Mouse (Mus musculus) testis, adult 2 months (tissue): ENCODE measurements around the gene Mecr. TPM values are rescaled to one million over a fixed set of nuclear protein-coding genes. Genes with fewer than 3 reads are reported as not detected.

Experiments used
- H3K27ac ChIP-seq: fragments of 200-500 bp; 2 replicates; pipeline ENCODE4 v1.5.1; 2012; ENCODE audit warnings: low read depth, low read length; ENCODE audit not compliant: control insufficient read depth, insufficient read depth
- H3K27me3 ChIP-seq: fragments of 200-500 bp; 2 replicates; pipeline ENCODE4 v1.6.1; 2012; ENCODE audit warnings: mild to moderate bottlenecking, low read length, moderate library complexity; ENCODE audit not compliant: control insufficient read depth, insufficient read depth
- H3K36me3 ChIP-seq: fragments of 200-500 bp; 2 replicates; pipeline ENCODE4 v1.6.1; 2012; ENCODE audit warnings: mild to moderate bottlenecking, low read length; ENCODE audit not compliant: control insufficient read depth, insufficient read depth
- H3K4me1 ChIP-seq: fragments of 200-500 bp; 2 replicates; pipeline ENCODE4 v1.6.1; 2012; ENCODE audit warnings: low read length; ENCODE audit not compliant: control insufficient read depth, insufficient read depth
- H3K4me3 ChIP-seq: fragments of 200-500 bp; 2 replicates; pipeline ENCODE4 v1.5.1; 2012; ENCODE audit warnings: low read depth, mild to moderate bottlenecking, low read length, moderate library complexity, mixed read lengths; ENCODE audit not compliant: control insufficient read depth
- CTCF ChIP-seq: fragments of 200-500 bp; IDR thresholded peaks from 2 replicates; pipeline ENCODE4 v1.5.1; 2012; ENCODE audit warnings: low read depth, mild to moderate bottlenecking, inconsistent platforms, low read length, moderate library complexity; ENCODE audit not compliant: control insufficient read depth, insufficient read depth, insufficient replicate concordance
- POLR2A ChIP-seq: fragments of 200-500 bp; IDR thresholded peaks from 2 replicates; pipeline ENCODE4 v1.6.1; 2012; ENCODE audit warnings: low read depth, mild to moderate bottlenecking, inconsistent platforms, low read length, moderate library complexity; ENCODE audit not compliant: control insufficient read depth
- polyA plus RNA-seq: library from polyadenylated mRNA; depleted of rRNA; stranded (reverse); fragments of >200 nt; gene quantifications from 2 replicates; pipeline ENCODE4 v1.2.3, GENCODE M21; 2012

The Mecr gene
- polyA plus RNA-seq, 1 experiment: 19.3 TPM

GRCm38 (mm10) chr4:131854950-131855349 lies 11.7 kb downstream of the Mecr start:
- no peak for TF ChIP-seq CTCF
- no peak overlapping the region for H3K4me3 ChIP-seq
- no peaks in the 10 kb centered on the region for H3K36me3 ChIP-seq
- no peak overlapping the region for H3K27ac ChIP-seq
- H3K27me3 ChIP-seq: no peaks in the 10 kb centered on the region
- no peaks in the 10 kb centered on the region for H3K4me1 ChIP-seq

DNA sequence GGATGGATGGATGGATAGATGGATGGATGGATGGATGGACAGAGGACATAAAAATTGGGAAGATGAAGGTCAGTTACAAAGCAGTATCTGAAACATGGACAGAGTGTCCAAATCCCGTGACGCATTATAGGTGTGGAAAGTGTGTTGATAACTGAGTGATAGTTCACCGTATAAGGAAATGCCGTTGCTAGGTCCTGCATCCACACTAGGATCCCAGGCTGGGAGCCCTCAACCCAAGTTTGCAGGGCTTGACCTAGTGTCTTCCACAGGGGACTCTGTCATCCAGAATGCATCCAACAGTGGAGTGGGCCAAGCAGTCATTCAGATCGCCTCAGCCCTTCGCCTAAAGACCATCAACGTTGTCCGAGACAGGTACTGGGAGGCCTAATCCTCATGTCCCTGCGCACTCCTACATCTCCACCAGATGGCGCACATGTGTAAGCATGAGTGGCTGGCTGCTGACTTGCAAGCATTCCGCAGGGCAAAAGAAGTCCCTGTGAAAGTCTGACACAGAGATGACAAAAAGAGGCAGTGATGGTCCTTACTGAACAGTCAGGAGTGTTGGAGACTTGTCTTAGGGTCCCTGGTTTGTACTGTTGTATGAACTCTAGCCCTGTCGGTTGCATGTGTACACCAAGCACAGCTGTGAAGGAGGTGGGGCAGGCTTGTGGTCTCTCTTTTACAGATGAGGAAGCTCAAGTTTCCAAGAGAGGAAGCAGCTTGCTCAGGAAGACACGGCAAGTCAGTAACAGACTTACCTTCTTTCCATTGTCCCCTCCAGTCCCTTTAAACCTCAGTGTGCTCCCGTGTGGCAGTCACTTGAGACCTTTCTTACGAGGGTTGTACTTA lies 17.4 kb downstream of the Mecr start:
- H3K36me3 ChIP-seq: no peaks in the 10 kb centered on the region
- TF ChIP-seq CTCF (peak; percentile 88; the same call in 1 of the 2 replicates), POLR2A (no peak)

GRCm38 (mm10) chr4:131861341-131861739 lies 18.1 kb downstream of the Mecr start:
- Histone ChIP-seq H3K4me1 (no peaks in the 10 kb centered on the region), H3K36me3 (no peaks in the 10 kb centered on the region), H3K27ac (no peak overlapping the region), H3K27me3 (no peaks in the 10 kb centered on the region), H3K4me3 (no peak overlapping the region)
- TF ChIP-seq CTCF (no peak), POLR2A (no peak)

More for the DNA sequence above, 17.4 kb downstream of the Mecr start:
- no peak overlapping the region for H3K27ac ChIP-seq
- no peaks in the 10 kb centered on the region for H3K4me1 ChIP-seq
- no peak overlapping the region for H3K4me3 ChIP-seq
- no peaks in the 10 kb centered on the region for H3K27me3 ChIP-seq

DNA sequence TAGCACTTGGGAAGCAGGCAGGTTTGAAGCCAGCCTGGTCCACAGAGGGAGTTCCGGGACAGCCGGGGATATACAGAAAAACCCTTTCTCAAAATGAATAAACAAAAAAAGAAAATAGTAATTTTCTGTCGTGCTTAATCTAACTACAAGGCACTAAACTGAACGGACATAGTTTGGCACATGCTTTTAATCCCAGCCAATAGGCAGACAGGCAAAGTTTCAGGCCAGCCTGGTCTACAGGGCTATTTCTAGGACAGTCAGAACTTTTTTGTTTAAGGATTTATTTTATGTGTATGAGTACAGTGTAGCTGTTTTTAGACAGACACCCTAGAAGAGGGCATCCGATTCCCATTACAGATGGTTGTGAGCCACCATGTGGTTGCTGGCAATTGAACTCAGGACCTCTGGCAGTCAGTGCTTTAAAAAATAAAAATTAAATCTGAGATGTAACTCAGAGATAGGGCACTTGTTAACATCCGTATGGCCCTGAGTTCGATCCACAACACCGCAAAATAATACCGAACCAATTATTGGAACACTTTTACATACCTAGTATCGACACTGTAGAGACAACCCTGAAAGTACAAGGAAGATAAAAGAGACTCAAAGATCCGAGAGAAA lies 29.5 kb downstream of the Mecr start:
- no peak for TF ChIP-seq CTCF
- TF ChIP-seq POLR2A: no peak
- Histone ChIP-seq H3K4me3 (peak overlapping the region; percentile 98), H3K27me3 (no peaks in the 10 kb centered on the region), H3K27ac (peak overlapping the region; percentile 78), H3K36me3 (no peaks in the 10 kb centered on the region), H3K4me1 (peaks cover 5% of the 10 kb centered on the region; the same call in 1 of the 2 replicates)

GRCm38 (mm10) chr4:131873293-131874168 lies 30.3 kb downstream of the Mecr start, which contains the start of gene Srsf4:
Srsf4 (plus strand) TSS chr4:131873617.
- H3K36me3 ChIP-seq: no peaks in the 10 kb centered on the region
- TF ChIP-seq POLR2A (peak; percentile 73), CTCF (no peak)
- peaks cover 5% of the 10 kb centered on the region; the same call in 1 of the 2 replicates for H3K4me1 ChIP-seq
- peak within 1 kb of the TSS; percentile 98 for H3K4me3 ChIP-seq
- H3K27ac ChIP-seq: peak within 1 kb of the TSS; percentile 99
- H3K27me3 ChIP-seq: no peaks in the 10 kb centered on the region

DNA sequence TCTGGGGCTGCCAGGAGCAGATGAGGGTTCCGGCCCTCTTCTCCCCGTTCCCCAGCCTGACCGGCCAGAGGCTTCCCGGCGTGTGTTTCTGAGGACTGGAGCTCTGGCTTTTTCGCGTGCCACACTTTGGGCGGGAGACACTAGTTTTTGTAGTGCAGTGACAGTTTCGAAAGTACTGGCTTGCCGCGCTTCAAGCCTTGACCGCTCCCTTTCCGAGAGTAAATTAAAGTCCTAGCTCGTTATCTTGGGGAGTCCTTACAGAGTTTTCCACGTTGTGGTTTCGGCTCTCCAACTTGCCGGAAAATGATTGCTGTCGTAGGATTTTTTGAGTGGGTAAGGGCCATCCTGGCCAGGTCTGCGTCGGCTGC lies 30.9 kb downstream of the Mecr start:
- H3K27me3 ChIP-seq: no peaks in the 10 kb centered on the region
- peak overlapping the region; percentile 87 for H3K27ac ChIP-seq
- no peaks in the 10 kb centered on the region for H3K36me3 ChIP-seq
- H3K4me1 ChIP-seq: peaks cover 5% of the 10 kb centered on the region; the same call in 1 of the 2 replicates
- TF ChIP-seq CTCF (no peak), POLR2A (no peak)
- peak overlapping the region; percentile 98 for H3K4me3 ChIP-seq
